ENCODE assay signal across 8 mouse cellular contexts in genomic region chr17:69122403-69122802, GRCm38 (mm10). TPM values are rescaled to one million over a fixed set of nuclear protein-coding genes. Genes with fewer than 3 reads are reported as not detected.
A peak's percentile ranks its signal among the peaks of the same experiment; 100 is the strongest.
DNase-seq lines count a peak whose midpoint lies in the region; ATAC-seq and TF ChIP-seq lines count a peak whose summit lies in the region.
"Not testable (repeated sequence)": the region's sequence is repeated elsewhere in the genome, so short reads cannot be mapped to it uniquely, and the experiment has no call there.

No protein-coding gene starts in this region.

- H3K4me2 ChIP-seq in forebrain, embryonic 15.5 days (replicated peaks): peak overlapping the region; percentile 34; the same call in 1 of the 2 replicates
- H3K4me2 ChIP-seq in heart, postnatal 0 days (ENCODE audit: low read depth, low read length): peak overlapping the region; percentile 69
- peak overlapping the region; percentile 25; the same call in 1 of the 2 replicates for H3K4me2 ChIP-seq in intestine, embryonic 16.5 days (ENCODE audit: low read depth, low read length)
- H3K4me2 ChIP-seq in limb, embryonic 15.5 days: peak overlapping the region; percentile 38
- H3K4me2 ChIP-seq in neural tube, embryonic 12.5 days (replicated peaks): peak overlapping the region; percentile 45

- not testable (repeated sequence) for H3K36me3 ChIP-seq in embryonic facial prominence, embryonic 10.5 days (replicated peaks); forebrain, embryonic 15.5 days; heart, postnatal 0 days (replicated peaks; ENCODE audit: control insufficient read depth, insufficient read depth, low read length); intestine, embryonic 16.5 days (ENCODE audit: control insufficient read depth, insufficient read depth, low read length); limb, embryonic 15.5 days; neural tube, embryonic 12.5 days

- peak overlapping the region; percentile 43 for H3K4me3 ChIP-seq in embryonic facial prominence, embryonic 10.5 days
- H3K4me3 ChIP-seq in forebrain, embryonic 15.5 days: peak overlapping the region; percentile 19; the same call in 1 of the 2 replicates
- H3K4me3 ChIP-seq in heart, postnatal 0 days (ENCODE audit: low read depth, low read length): 0 out of 2 replicates have a peak overlapping the region, but pooled peaks have one; percentile 39
- H3K4me3 ChIP-seq in intestine, embryonic 16.5 days (ENCODE audit: low read length): 0 out of 2 replicates have a peak overlapping the region, but pooled peaks have one; percentile 11
- H3K4me3 ChIP-seq in limb, embryonic 15.5 days: peak overlapping the region; percentile 15
- H3K4me3 ChIP-seq in neural tube, embryonic 12.5 days: not testable (repeated sequence)

- peak; percentile 52 for DNase-seq in embryonic facial prominence, embryonic 10.5 days (ENCODE audit: low spot score)
- not testable (repeated sequence) for DNase-seq in heart, postnatal 0 days (ENCODE audit: low spot score)
- DNase-seq in lung, postnatal 36 days: peak; percentile 26
- DNase-seq in yolk sac, embryonic 10.5 days (ENCODE audit: low spot score): peak; percentile 12

- peaks cover 29% of the 10 kb centered on the region for H3K4me1 ChIP-seq in embryonic facial prominence, embryonic 10.5 days
- peaks cover 25% of the 10 kb centered on the region for H3K4me1 ChIP-seq in forebrain, embryonic 15.5 days
- H3K4me1 ChIP-seq in heart, postnatal 0 days (ENCODE audit: control insufficient read depth, insufficient read depth): not testable (repeated sequence)
- H3K4me1 ChIP-seq in intestine, embryonic 16.5 days (ENCODE audit: control insufficient read depth, insufficient read depth, low read length): peaks cover 18% of the 10 kb centered on the region
- H3K4me1 ChIP-seq in limb, embryonic 15.5 days: peaks cover 16% of the 10 kb centered on the region
- H3K4me1 ChIP-seq in neural tube, embryonic 12.5 days: peaks cover 15% of the 10 kb centered on the region

- H3K9me3 ChIP-seq in embryonic facial prominence, embryonic 10.5 days; forebrain, embryonic 15.5 days; heart, postnatal 0 days (replicated peaks; ENCODE audit: control insufficient read depth, low read length); intestine, embryonic 16.5 days (ENCODE audit: control insufficient read depth, low read length); limb, embryonic 15.5 days; neural tube, embryonic 12.5 days: not testable (repeated sequence)

- not testable (repeated sequence) for H3K9ac ChIP-seq in forebrain, embryonic 15.5 days (replicated peaks); heart, postnatal 0 days (replicated peaks; ENCODE audit: low read depth, low read length); intestine, embryonic 16.5 days (ENCODE audit: low read depth, low read length); limb, embryonic 15.5 days; neural tube, embryonic 12.5 days

- WGBS in embryonic facial prominence, embryonic 10.5 days: 8% methylated on average over 6 of the region's 6 CpGs
- WGBS in forebrain, embryonic 15.5 days: 9% methylated on average over 6 of the region's 6 CpGs
- 10% methylated on average over 6 of the region's 6 CpGs for WGBS in heart, postnatal 0 days
- WGBS in intestine, embryonic 16.5 days: 8% methylated on average over 6 of the region's 6 CpGs
- 7% methylated on average over 6 of the region's 6 CpGs for WGBS in limb, embryonic 15.5 days
- WGBS in neural tube, embryonic 12.5 days: 13% methylated on average over 6 of the region's 6 CpGs

- not testable (repeated sequence) for ATAC-seq in forebrain, embryonic 15.5 days (replicated peaks); heart, postnatal 0 days (ENCODE audit: insufficient read depth, low read depth); limb, embryonic 15.5 days (ENCODE audit: insufficient number of reproducible peaks, low FRiP score, low TSS enrichment, low read depth); neural tube, embryonic 12.5 days (ENCODE audit: low FRiP score, low read depth)
- ATAC-seq in intestine, embryonic 16.5 days: peak; percentile 62

- peaks cover 25% of the 10 kb centered on the region for H3K27me3 ChIP-seq in embryonic facial prominence, embryonic 10.5 days (replicated peaks; ENCODE audit: low read depth, poor library complexity, severe bottlenecking)
- H3K27me3 ChIP-seq in forebrain, embryonic 15.5 days; heart, postnatal 0 days (ENCODE audit: control insufficient read depth, insufficient read depth, low read length); intestine, embryonic 16.5 days (replicated peaks; ENCODE audit: control insufficient read depth, insufficient read depth, low read length); limb, embryonic 15.5 days; neural tube, embryonic 12.5 days (replicated peaks): not testable (repeated sequence)

- TF ChIP-seq EP300 in heart, postnatal 0 days (IDR thresholded peaks at IDR 0.05; ENCODE audit: low read depth): not testable (repeated sequence)

- not testable (repeated sequence) for TF ChIP-seq CTCF in heart, postnatal 0 days (IDR thresholded peaks at IDR 0.05; ENCODE audit: low read depth)

- H3K27ac ChIP-seq in embryonic facial prominence, embryonic 10.5 days (replicated peaks); forebrain, embryonic 15.5 days (replicated peaks); heart, postnatal 0 days (ENCODE audit: low read depth); intestine, embryonic 16.5 days (ENCODE audit: low read length); limb, embryonic 15.5 days; neural tube, embryonic 12.5 days: not testable (repeated sequence)

RNA-seq across cellular contexts. Expression of gene Epb41l3, which starts 46.9 kb away (rescaled TPM):
- 55.7 and 76.4 TPM in 2 replicates for polyA plus RNA-seq in embryonic facial prominence, embryonic 10.5 days (2016; fragmentation: Nextera tagmentation; extraction: Ambion mirVana)
- polyA plus RNA-seq in forebrain, embryonic 15.5 days (2015; fragmentation: Nextera tagmentation; extraction: Ambion mirVana): 64.6 and 67.3 TPM in 2 replicates
- total RNA-seq in heart, postnatal 0 days (2014; rRNA removed; ENCODE audit: low replicate concordance): 40.3 and 53.7 TPM in 2 replicates
- polyA plus RNA-seq in heart, postnatal 0 days (2015; fragmentation: Nextera tagmentation; extraction: Ambion mirVana): 38.5 and 41.9 TPM in 2 replicates
- 142 and 168 TPM in 2 replicates for polyA plus RNA-seq in intestine, embryonic 16.5 days (2015; fragmentation: Nextera tagmentation; extraction: Ambion mirVana)
- 134 and 137 TPM in 2 replicates for polyA plus RNA-seq in limb, embryonic 15.5 days (2015; fragmentation: Nextera tagmentation; extraction: Ambion mirVana)
- 97.8 and 117 TPM in 2 replicates for polyA plus RNA-seq in neural tube, embryonic 12.5 days (2016; fragmentation: Nextera tagmentation; extraction: Ambion mirVana)
